ENCODE assay signal across 9 mouse cellular contexts in the genomic region with DNA sequence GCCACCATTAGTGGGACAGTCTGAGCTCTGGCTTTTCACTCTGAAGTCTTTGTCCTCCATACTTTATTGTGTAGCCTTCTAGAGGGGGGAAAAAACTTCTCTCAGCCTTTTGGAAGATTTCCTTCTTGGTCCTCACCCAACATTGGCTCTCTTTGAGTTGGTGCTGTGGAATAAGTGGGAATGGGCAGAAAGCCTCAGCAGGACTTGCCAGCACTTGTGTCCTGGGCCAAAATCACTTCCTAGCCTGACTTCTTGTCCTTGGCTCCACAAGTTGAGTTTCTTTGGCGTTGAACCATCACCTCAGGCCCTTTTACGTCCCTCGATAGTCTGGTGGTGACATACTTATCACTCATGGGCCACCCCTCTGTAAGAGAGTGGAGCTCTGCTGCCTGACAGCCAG. TPM values are rescaled to one million over a fixed set of nuclear protein-coding genes. Genes with fewer than 3 reads are reported as not detected.
A peak's percentile ranks its signal among the peaks of the same experiment; 100 is the strongest.
DNase-seq lines count a peak whose midpoint lies in the region; ATAC-seq and TF ChIP-seq lines count a peak whose summit lies in the region.
"Had no signal": no experiment of that assay in that cellular context is flagged by ENCODE, and none has a peak within 500 bp of the region (broad histone marks: within the 10 kb centered on the region; RNA-seq: fewer than 3 reads in every experiment).

No protein-coding gene starts in this region.

- TF ChIP-seq CTCF in E14TG2a.4 (conservative IDR thresholded peaks at IDR 0.05; ENCODE audit: low read length): no peak
- no peak for TF ChIP-seq CTCF in liver, postnatal 0 days (IDR thresholded peaks at IDR 0.05; ENCODE audit: low read depth)

- H3K4me2 ChIP-seq in heart, embryonic 16.5 days (ENCODE audit: low read depth, low read length): peak overlapping the region; percentile 58
- H3K4me2 ChIP-seq in liver, postnatal 0 days (ENCODE audit: low read depth, low read length): peak overlapping the region; percentile 62; the same call in 1 of the 2 replicates

- no peak for TF ChIP-seq EP300 in liver, postnatal 0 days (IDR thresholded peaks at IDR 0.05; ENCODE audit: low read depth)

- peak overlapping the region; percentile 49 for H3K9ac ChIP-seq in heart, embryonic 16.5 days (ENCODE audit: low read length)
- H3K9ac ChIP-seq in liver, postnatal 0 days (replicated peaks): no peak overlapping the region

- peaks cover 10% of the 10 kb centered on the region for H3K9me3 ChIP-seq in E14TG2a.4 (ENCODE audit: low read length)
- H3K9me3 ChIP-seq in heart, embryonic 16.5 days (replicated peaks; ENCODE audit: control insufficient read depth, low read length): no peaks in the 10 kb centered on the region
- no peaks in the 10 kb centered on the region for H3K9me3 ChIP-seq in liver, postnatal 0 days (ENCODE audit: low read length)
- H3K9me3 ChIP-seq: forebrain, embryonic 15.5 days had no signal

- 67% methylated on average over 3 of the region's 3 CpGs for WGBS in heart, embryonic 16.5 days
- WGBS in liver, postnatal 0 days (ENCODE audit: insufficient replicate concordance): 64% methylated on average over 3 of the region's 3 CpGs

- no peaks in the 10 kb centered on the region for H3K36me3 ChIP-seq in E14TG2a.4 (ENCODE audit: insufficient read depth, low read length)
- H3K36me3 ChIP-seq in heart, embryonic 16.5 days (ENCODE audit: control insufficient read depth, insufficient read depth): no peaks in the 10 kb centered on the region
- no peaks in the 10 kb centered on the region for H3K36me3 ChIP-seq in liver, postnatal 0 days (replicated peaks; ENCODE audit: insufficient read depth, low read length)
- H3K36me3 ChIP-seq: forebrain, embryonic 15.5 days had no signal

- peaks cover 31% of the 10 kb centered on the region for H3K4me1 ChIP-seq in E14TG2a.4 (replicated peaks; ENCODE audit: low read depth, low read length)
- peaks cover 11% of the 10 kb centered on the region; the same call in 1 of the 2 replicates for H3K4me1 ChIP-seq in heart, embryonic 16.5 days (ENCODE audit: control insufficient read depth, insufficient read depth, low read length)
- H3K4me1 ChIP-seq in liver, postnatal 0 days (ENCODE audit: insufficient read depth): peaks cover 10% of the 10 kb centered on the region

- H3K27ac ChIP-seq in heart, embryonic 16.5 days (ENCODE audit: low read length): peak overlapping the region; percentile 37
- H3K27ac ChIP-seq in liver, postnatal 0 days (ENCODE audit: low read depth): peak overlapping the region; percentile 71

- H3K4me3 ChIP-seq in E14TG2a.4 (replicated peaks; ENCODE audit: low read length): peak overlapping the region; percentile 62; the same call in 1 of the 2 replicates
- no peak overlapping the region for H3K4me3 ChIP-seq in heart, embryonic 16.5 days (ENCODE audit: low read length)
- H3K4me3 ChIP-seq in liver, postnatal 0 days (ENCODE audit: low read depth, low read length): no peak overlapping the region

- peak; percentile 13 to 14 for DNase-seq in heart, adult 9 months (ENCODE audit: low spot score in 2 of 2)
- DNase-seq in heart, postnatal 4 days: no peak
- DNase-seq in liver, postnatal 0 days: no peak
- no peak for DNase-seq in gastrocnemius, adult 8-10 months (ENCODE audit: low spot score in 2 of 2)
- no peak for DNase-seq in left cerebral cortex, adult 8-10 months (ENCODE audit: low spot score in 2 of 2)

- H3K27me3 ChIP-seq in E14TG2a.4 (ENCODE audit: insufficient read depth, low read length): peaks cover 27% of the 10 kb centered on the region
- H3K27me3 ChIP-seq in heart, embryonic 16.5 days (ENCODE audit: control insufficient read depth, insufficient read depth, low read length): no peaks in the 10 kb centered on the region
- H3K27me3 ChIP-seq in liver, postnatal 0 days (ENCODE audit: insufficient read depth, low read length): no peaks in the 10 kb centered on the region
- H3K27me3 ChIP-seq: forebrain, embryonic 15.5 days had no signal

- no peak for ATAC-seq in heart, embryonic 16.5 days (replicated peaks; ENCODE audit: extremely low read depth, insufficient read depth, low FRiP score)
- ATAC-seq in liver, postnatal 0 days: no peak
- ATAC-seq in megakaryocyte-erythroid progenitor cell, adult 5-6 weeks (replicated peaks; ENCODE audit: low FRiP score, low TSS enrichment, poor library complexity, severe bottlenecking): no peak

RNA-seq across cellular contexts. Expression of gene Ttc41, which starts 22.6 kb away (rescaled TPM):
- 1 to 10 TPM; 1.6 to 1.7 TPM for total RNA-seq in heart, postnatal 4 days (2021)
- polyA plus RNA-seq in heart, embryonic 16.5 days (2015; fragmentation: Nextera tagmentation; extraction: Ambion mirVana): 1.7 and 1.9 TPM in 2 replicates
- 0.30 and 0.35 TPM in 2 replicates for polyA plus RNA-seq in liver, postnatal 0 days (2015; fragmentation: Nextera tagmentation; extraction: Ambion mirVana)
- 1 to 10 TPM; 2.2 to 2.6 (median 2.3) TPM for total RNA-seq in gastrocnemius, adult 8-10 months (2022)
- total RNA-seq in left cerebral cortex, adult 8-10 months (2022): 1 to 10 TPM; 1.1 to 2.6 (median 1.8) TPM
- total RNA-seq in megakaryocyte-erythroid progenitor cell, adult 5-6 weeks (2014; fragmentation: Nextera tagmentation): 2.3 and 3.3 TPM in 2 replicates
- total RNA-seq in megakaryocyte-erythroid progenitor cell, adult 5-6 weeks (2017): 0.42 and 1.8 TPM in 2 replicates

RNA-seq across cellular contexts. Expression of gene Hsp90b1, which starts 22.9 kb away (rescaled TPM):
- total RNA-seq in heart, postnatal 4 days (2021): 100 to 1,000 TPM; 307 to 335 TPM
- polyA plus RNA-seq in heart, embryonic 16.5 days (2015; fragmentation: Nextera tagmentation; extraction: Ambion mirVana): 415 and 417 TPM in 2 replicates
- polyA plus RNA-seq in liver, postnatal 0 days (2015; fragmentation: Nextera tagmentation; extraction: Ambion mirVana): 228 and 252 TPM in 2 replicates
- 100 to 1,000 TPM in 3 of 4 experiments, 10 to 100 TPM in 1; 97.1 to 109 (median 103) TPM for total RNA-seq in gastrocnemius, adult 8-10 months (2022)
- 100 to 1,000 TPM; 269 to 329 (median 300) TPM for total RNA-seq in left cerebral cortex, adult 8-10 months (2022)
- 208 and 247 TPM in 2 replicates for total RNA-seq in megakaryocyte-erythroid progenitor cell, adult 5-6 weeks (2014; fragmentation: Nextera tagmentation)
- total RNA-seq in megakaryocyte-erythroid progenitor cell, adult 5-6 weeks (2017): 568 and 595 TPM in 2 replicates

RNA-seq across cellular contexts. Expression of gene Gm49358, which starts 35.6 kb away (rescaled TPM):
- 10 to 100 TPM; 12.8 to 14.2 TPM for total RNA-seq in heart, postnatal 4 days (2021)
- polyA plus RNA-seq in heart, embryonic 16.5 days (2015; fragmentation: Nextera tagmentation; extraction: Ambion mirVana): not detected in 2 replicates
- polyA plus RNA-seq in liver, postnatal 0 days (2015; fragmentation: Nextera tagmentation; extraction: Ambion mirVana): not detected in 2 replicates
- total RNA-seq in gastrocnemius, adult 8-10 months (2022): 10 to 100 TPM; 20.1 to 25.2 (median 21.3) TPM
- total RNA-seq in left cerebral cortex, adult 8-10 months (2022): 10 to 100 TPM; 13.9 to 25.5 (median 20.2) TPM
- not detected in 2 replicates for total RNA-seq in megakaryocyte-erythroid progenitor cell, adult 5-6 weeks (2014; fragmentation: Nextera tagmentation)
- 1.6 TPM in 1 of 2 replicates, not detected in the other for total RNA-seq in megakaryocyte-erythroid progenitor cell, adult 5-6 weeks (2017)
- polyA plus RNA-seq: forebrain, embryonic 15.5 days had no signal

RNA-seq across cellular contexts. Expression of gene Nt5dc3, which starts 50.6 kb away (rescaled TPM):
- total RNA-seq in heart, postnatal 4 days (2021): 10 to 100 TPM; 35.0 to 35.1 TPM
- 4.8 and 5.0 TPM in 2 replicates for polyA plus RNA-seq in heart, embryonic 16.5 days (2015; fragmentation: Nextera tagmentation; extraction: Ambion mirVana)
- 0.40 and 0.51 TPM in 2 replicates for polyA plus RNA-seq in liver, postnatal 0 days (2015; fragmentation: Nextera tagmentation; extraction: Ambion mirVana)
- 10 to 100 TPM; 57.7 to 72.7 (median 64.9) TPM for total RNA-seq in gastrocnemius, adult 8-10 months (2022)
- 10 to 100 TPM; 62.2 to 70.5 (median 66.3) TPM for total RNA-seq in left cerebral cortex, adult 8-10 months (2022)
- total RNA-seq in megakaryocyte-erythroid progenitor cell, adult 5-6 weeks (2014; fragmentation: Nextera tagmentation): 8.9 and 12.4 TPM in 2 replicates
- total RNA-seq in megakaryocyte-erythroid progenitor cell, adult 5-6 weeks (2017): 2.9 and 6.8 TPM in 2 replicates

Comparison
In these comparisons a context has a peak if more than half of its experiments do, and no peak if none do; other contexts are left out.
1. DNase-seq: peak in heart, adult 9 months (2 of 2); none in heart, postnatal 4 days (single experiment), liver, postnatal 0 days (single experiment), gastrocnemius, adult 8-10 months (0 of 2) and left cerebral cortex, adult 8-10 months (0 of 2).
2. RNA of gene Gm49358, which starts 35.6 kb away (total RNA-seq): 20.1 to 25.2 TPM in gastrocnemius, adult 8-10 months, 13.9 to 25.5 TPM in left cerebral cortex, adult 8-10 months and 12.8 to 14.2 TPM in heart, postnatal 4 days; 1.6 TPM in megakaryocyte-erythroid progenitor cell, adult 5-6 weeks; every median in the first group is over 4 times any median in the second.